Mouse (Mus musculus) gastrocnemius, adult 2 months (tissue): Measurements from ENCODE around the gene Umad1. TPM values are rescaled to one million over a fixed set of nuclear protein-coding genes. Genes with fewer than 3 reads are reported as not detected.

Experiments
- DNase-seq: peaks from one replicate; pipeline ENCODE4 v3.0.0; 2022
- H3K27ac ChIP-seq: fragments of 200-600 bp; 2 replicates; pipeline ENCODE4 v1.8.1; 2022; ENCODE audit warnings: mild to moderate bottlenecking
- H3K4me3 ChIP-seq: fragments of 200-600 bp; 2 replicates; pipeline ENCODE4 v1.8.1; 2022; ENCODE audit warnings: mild to moderate bottlenecking, moderate library complexity
- CTCF ChIP-seq: fragments of 200-600 bp; IDR thresholded peaks from 2 replicates; pipeline ENCODE4 v1.8.1; 2022; ENCODE audit warnings: antibody characterized with exemption, mild to moderate bottlenecking, moderate library complexity
- intact Hi-C: fragments of 180-260 bp; cut with DNase I; formaldehyde crosslinking; loops from one replicate; pipeline ENCODE4 v1.15.1; 2025
- total RNA-seq, 2 experiments: library from RNA; stranded (reverse); gene quantifications; 2 replicates each; pipeline ENCODE4 v1.2.3; 2021

Gene Umad1
- total RNA-seq, 2 experiments from 2014 or later: 11.2 to 14.8 TPM

DNA sequence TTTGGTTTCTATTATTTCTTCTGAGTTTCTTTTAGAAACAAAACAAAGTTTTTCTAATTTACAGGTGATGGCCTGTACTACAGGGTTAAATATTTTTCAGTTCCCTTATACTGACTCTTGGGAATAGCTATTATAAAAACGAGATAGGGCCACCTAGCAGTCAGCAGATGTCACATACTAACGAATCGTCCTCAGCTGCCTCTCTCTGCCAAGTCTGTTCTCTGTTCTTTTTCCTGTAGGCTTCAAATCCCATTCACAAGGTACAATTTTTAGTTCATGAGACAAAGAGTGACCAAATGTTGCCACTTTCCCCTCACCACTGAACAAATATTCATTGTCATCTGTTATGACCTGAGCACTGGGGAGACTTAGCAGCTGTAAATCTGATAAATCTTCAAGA lies 244.9 kb downstream of the Umad1 start:
- no peak for DNase-seq
- TF ChIP-seq CTCF: no peak
- no peak overlapping the region for H3K27ac ChIP-seq
- intact Hi-C loops: loop anchor here (10.0 kb wide), 1 partner anchor 89 kb away; no protein-coding TSS in a partner anchor
- H3K4me3 ChIP-seq: no peak overlapping the region

DNA sequence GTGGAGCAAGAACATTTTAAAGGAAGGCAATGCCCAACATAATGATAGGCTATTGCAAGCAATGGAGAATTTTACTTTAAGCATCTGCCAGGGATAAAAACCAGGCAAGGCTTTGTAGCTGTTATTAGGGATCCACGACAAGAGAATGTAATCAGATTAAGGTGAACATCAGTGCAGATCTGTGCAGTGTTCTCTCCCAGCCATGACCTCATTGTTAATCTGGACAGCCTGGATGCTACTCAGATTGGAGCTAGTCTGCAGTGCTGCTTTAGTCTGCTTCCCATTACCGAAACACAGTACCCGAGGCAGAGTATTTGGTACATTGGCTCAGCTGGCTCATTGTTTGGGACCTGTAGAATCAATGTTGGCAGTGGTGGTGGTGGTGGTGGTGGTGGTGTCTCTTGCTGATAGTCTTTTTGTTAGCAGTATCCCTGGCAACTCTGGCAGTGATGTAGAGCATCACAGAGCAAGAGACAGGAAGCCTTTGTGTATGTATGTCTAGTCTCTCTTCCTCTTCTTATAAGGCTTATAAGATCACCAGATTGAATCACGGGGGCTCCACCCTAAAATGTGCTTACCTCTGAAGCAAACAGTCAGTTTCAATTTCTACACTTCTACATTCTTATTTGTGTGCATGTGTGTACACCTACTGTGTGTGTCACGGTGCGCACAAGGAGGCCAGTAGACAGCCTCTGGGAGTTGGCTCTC lies 245.6 kb downstream of the Umad1 start:
- intact Hi-C loops: loop anchor here (5.0 to 10.0 kb wide), 2 partner anchors 90 to 227 kb away; no protein-coding TSS in a partner anchor
- no peak for DNase-seq
- no peak for TF ChIP-seq CTCF
- Histone ChIP-seq H3K4me3 (no peak overlapping the region), H3K27ac (no peak overlapping the region)

DNA sequence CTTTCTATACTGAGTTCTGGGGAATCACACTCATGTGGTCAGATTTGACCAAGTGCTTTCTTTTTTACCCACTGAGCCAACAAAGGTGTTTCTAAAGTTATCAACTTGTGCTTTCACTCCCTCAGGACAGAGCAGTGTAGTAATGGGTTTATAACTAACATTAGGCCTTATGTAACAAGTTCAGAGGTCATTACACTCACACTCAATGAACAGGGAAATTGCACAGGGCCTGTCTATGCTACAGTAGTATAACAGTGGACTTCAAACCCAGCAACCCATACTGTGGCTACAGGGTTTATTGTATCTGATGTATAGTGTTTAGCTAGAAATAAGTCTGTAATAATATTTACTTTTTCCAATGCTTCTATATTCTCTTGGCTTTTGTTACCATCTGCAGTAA lies 247.5 kb downstream of the Umad1 start:
- no peak for DNase-seq
- no peak overlapping the region for H3K27ac ChIP-seq
- H3K4me3 ChIP-seq: no peak overlapping the region
- no peak for TF ChIP-seq CTCF
- intact Hi-C loops: loop anchor here (5.0 to 10.0 kb wide), 2 partner anchors 92 to 229 kb away; no protein-coding TSS in a partner anchor

Other genes with a start within 250 kb of the Umad1 start
- under 1 TPM; 0.20 to 0.70 TPM for gene Col28a1, start 66.7 kb upstream of the Umad1 start, total RNA-seq
- 10 to 100 TPM; 17.0 to 17.1 TPM for gene Mios, start 50.1 kb upstream of the Umad1 start, total RNA-seq
- gene Rpa3, start 115 bp upstream of the Umad1 start, total RNA-seq: 10 to 100 TPM in 1 of 2 experiments, 1 to 10 TPM in 1; 5.5 to 13.4 TPM
- under 1 TPM in 1 of 2 experiments, not detected in 1; 0.67 TPM for gene Gm45062, start 162 bp downstream of the Umad1 start, total RNA-seq